Mouse (Mus musculus) kidney, embryonic 14.5 days (tissue): Measurements from ENCODE around the gene Ccdc149. TPM values are rescaled to one million over a fixed set of nuclear protein-coding genes. Genes with fewer than 3 reads are reported as not detected.

Experiments used
- ATAC-seq: fragments of 200-750 bp; cut with Nextera tagmentation; 2 replicates; pipeline ENCODE4 v1.8.0; 2017; ENCODE audit warnings: moderate number of reproducible peaks, mild to moderate bottlenecking, moderate TSS enrichment, moderate library complexity; ENCODE audit not compliant: low FRiP score, low TSS enrichment
- H3K27ac ChIP-seq: fragments of 300-500 bp; sonication (generic); 2 replicates; pipeline ENCODE4 v1.5.1; 2014; ENCODE audit warnings: low read depth, mild to moderate bottlenecking, low read length, moderate library complexity, mixed read lengths
- H3K27me3 ChIP-seq: fragments of 300-500 bp; sonication (generic); 2 replicates; pipeline ENCODE4 v1.6.1; 2014; ENCODE audit warnings: mild to moderate bottlenecking, low read length; ENCODE audit not compliant: control insufficient read depth, insufficient read depth
- H3K36me3 ChIP-seq: fragments of 300-500 bp; sonication (generic); 2 replicates; pipeline ENCODE4 v1.6.1; 2014; ENCODE audit warnings: low read length, mixed read lengths; ENCODE audit not compliant: control insufficient read depth, insufficient read depth
- H3K4me1 ChIP-seq: fragments of 300-500 bp; sonication (generic); 2 replicates; pipeline ENCODE4 v1.6.1; 2014; ENCODE audit warnings: low read length, mixed read lengths; ENCODE audit not compliant: control insufficient read depth, insufficient read depth
- H3K4me2 ChIP-seq: fragments of 300-500 bp; sonication (generic); replicated peaks from 2 replicates; pipeline ENCODE4 v1.6.1; 2014; ENCODE audit warnings: low read depth, mild to moderate bottlenecking, low read length
- H3K4me3 ChIP-seq: fragments of 300-500 bp; sonication (generic); 2 replicates; pipeline ENCODE4 v1.5.1; 2014; ENCODE audit warnings: mild to moderate bottlenecking, low read length
- H3K9ac ChIP-seq: fragments of 300-500 bp; sonication (generic); 2 replicates; pipeline ENCODE4 v1.6.1; 2014; ENCODE audit warnings: low read depth, mild to moderate bottlenecking, low read length, moderate library complexity
- H3K9me3 ChIP-seq: fragments of 300-500 bp; sonication (generic); 2 replicates; pipeline ENCODE4 v1.6.1; 2016; ENCODE audit warnings: low read length; ENCODE audit not compliant: control insufficient read depth
- WGBS: fragments of 180-500 bp; shearing (Covaris S2); extraction: QIAGEN DNeasy Blood & Tissue Kit; methylation state at CpG from one replicate; pipeline ENCODE4 v1.1.7; 2014; 5-methylcytosine and 5-hydroxymethylcytosine counted together
- polyA plus RNA-seq: library from polyadenylated mRNA; unstranded; fragments of >200 nt; fragmentation: Nextera tagmentation; extraction: Ambion mirVana; gene quantifications from 2 replicates; pipeline ENCODE4 v1.2.1, GENCODE M21; 2014

The Ccdc149 gene
- 1.8 and 2.1 TPM in 2 replicates for polyA plus RNA-seq

DNA sequence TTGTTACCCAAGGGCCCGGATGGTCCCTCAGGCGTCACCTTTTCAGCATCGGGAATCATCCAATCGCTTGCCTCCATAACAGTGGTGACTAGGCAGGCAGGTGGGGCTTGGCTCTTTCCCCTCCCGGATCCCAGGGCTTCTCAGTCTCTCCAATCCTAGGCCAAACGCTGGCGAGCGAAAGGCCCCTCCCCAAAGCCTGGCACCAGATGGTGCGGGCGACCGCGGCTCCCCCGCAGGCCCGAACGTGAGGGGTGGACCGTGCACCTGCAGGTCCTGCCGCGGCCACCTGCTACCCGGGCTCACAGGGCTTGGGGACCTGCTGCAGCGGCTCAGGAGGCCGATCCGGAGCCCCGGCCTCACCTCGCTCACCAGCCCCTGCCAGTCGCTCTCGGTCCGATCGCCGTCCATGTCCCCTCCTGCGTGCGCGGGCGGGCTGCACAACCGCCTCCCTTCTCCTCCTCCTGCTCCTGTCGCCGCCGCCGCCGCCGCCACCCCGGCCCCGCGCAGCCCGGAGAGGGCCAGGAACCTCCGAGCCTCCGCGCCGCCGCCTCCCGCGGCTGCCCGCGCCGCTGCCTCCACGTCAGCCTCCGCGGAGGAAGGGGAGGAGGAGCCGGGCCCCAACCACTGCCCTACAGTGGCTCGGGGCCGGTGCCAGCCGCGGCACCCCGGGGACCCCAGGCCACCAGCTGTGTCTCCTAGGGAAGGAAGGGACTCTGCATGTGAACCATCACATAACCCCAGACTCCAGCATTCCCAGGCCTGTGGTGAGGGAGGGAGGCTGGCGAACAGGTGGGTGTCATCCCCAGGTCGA lies at the start of gene Ccdc149:
TSS of gene Ccdc149 (minus strand) at position 531 of the 811 bp plus-strand sequence.
- Histone ChIP-seq H3K27ac (peak within 1 kb of the TSS; percentile 37; the same call in 1 of the 2 replicates), H3K36me3 (no peaks in the 10 kb centered on the region), H3K4me1 (peaks cover 3% of the 10 kb centered on the region; the same call in 1 of the 2 replicates), H3K4me2 (peak within 1 kb of the TSS; percentile 89), H3K9ac (peak within 1 kb of the TSS; percentile 86), H3K27me3 (0 out of 2 replicates have a peak, but pooled peaks cover 2% of the 10 kb centered on the region), H3K4me3 (peak within 1 kb of the TSS; percentile 68), H3K9me3 (no peaks in the 10 kb centered on the region)
- ATAC-seq, result peak; percentile 89
- under 1% methylated on average over 51 of the region's 65 CpGs for WGBS

GRCm38 (mm10) chr5:52519921-52520320 lies 48.6 kb upstream of the Ccdc149 start:
- Histone ChIP-seq H3K4me3 (no peak overlapping the region), H3K27me3 (peaks cover 5% of the 10 kb centered on the region), H3K9ac (no peak overlapping the region), H3K9me3 (0 out of 2 replicates have a peak, but pooled peaks cover 4% of the 10 kb centered on the region), H3K36me3 (no peaks in the 10 kb centered on the region), H3K27ac (no peak overlapping the region), H3K4me1 (peaks cover 6% of the 10 kb centered on the region; the same call in 1 of the 2 replicates), H3K4me2 (no peak overlapping the region)
- WGBS, result 83% methylated on average over 2 of the region's 2 CpGs
- no peak for ATAC-seq

- no peaks in the 10 kb centered on the region for H3K36me3 ChIP-seq
- H3K27ac ChIP-seq, result no peak overlapping the region
- 0 out of 2 replicates have a peak, but pooled peaks have one; percentile 30 for ATAC-seq
- 0 out of 2 replicates have a peak, but pooled peaks cover 4% of the 10 kb centered on the region for H3K9me3 ChIP-seq
- H3K4me3 ChIP-seq, result peak overlapping the region; percentile 28
- H3K4me2 ChIP-seq, result peak overlapping the region; percentile 52
- H3K9ac ChIP-seq, result peak overlapping the region; percentile 28; the same call in 1 of the 2 replicates
- H3K27me3 ChIP-seq, result peaks cover 5% of the 10 kb centered on the region
- peaks cover 6% of the 10 kb centered on the region; the same call in 1 of the 2 replicates for H3K4me1 ChIP-seq
- 18% methylated on average over 21 of the region's 21 CpGs for WGBS
Observed at GRCm38 (mm10) chr5:52516072-52516476, 44.8 kb upstream of the Ccdc149 start.

- H3K4me1 ChIP-seq, result peaks cover 6% of the 10 kb centered on the region; the same call in 1 of the 2 replicates
- ATAC-seq, result no peak
- H3K4me2 ChIP-seq, result peak overlapping the region; percentile 52
- 0 out of 2 replicates have a peak, but pooled peaks cover 4% of the 10 kb centered on the region for H3K9me3 ChIP-seq
- H3K9ac ChIP-seq, result 0 out of 2 replicates have a peak overlapping the region, but pooled peaks have one; percentile 28
- H3K36me3 ChIP-seq, result no peaks in the 10 kb centered on the region
- peaks cover 5% of the 10 kb centered on the region for H3K27me3 ChIP-seq
- no peak overlapping the region for H3K27ac ChIP-seq
- H3K4me3 ChIP-seq, result peak overlapping the region; percentile 28
- 31% methylated on average over 22 of the region's 22 CpGs for WGBS
Observed at GRCm38 (mm10) chr5:52515246-52516021, 44.1 kb upstream of the Ccdc149 start.

DNA sequence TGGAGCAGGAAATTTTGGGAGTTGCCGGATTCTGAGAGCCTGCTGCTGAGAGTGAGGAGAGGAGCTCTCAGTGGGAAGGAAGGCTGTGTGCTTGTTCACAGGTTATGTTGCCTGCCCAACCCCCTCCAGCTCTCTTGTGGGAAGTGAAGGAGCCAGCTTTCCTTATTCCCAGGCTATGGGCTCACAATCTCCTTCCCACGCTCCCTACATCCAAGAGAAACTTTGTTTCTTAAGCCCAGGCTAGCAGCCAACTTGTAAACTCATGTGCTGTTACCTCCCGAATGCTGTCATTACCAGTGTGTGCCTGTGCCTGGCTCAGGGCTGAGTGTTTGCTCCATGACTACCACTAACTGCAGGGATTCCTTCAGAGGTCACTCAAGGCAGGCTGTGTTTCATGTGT lies 39.8 kb upstream of the Ccdc149 start:
- H3K4me1 ChIP-seq, result peaks cover 6% of the 10 kb centered on the region; the same call in 1 of the 2 replicates
- H3K27ac ChIP-seq, result no peak overlapping the region
- no peaks in the 10 kb centered on the region for H3K27me3 ChIP-seq
- H3K4me2 ChIP-seq, result no peak overlapping the region
- H3K9me3 ChIP-seq, result no peaks in the 10 kb centered on the region
- H3K4me3 ChIP-seq, result no peak overlapping the region
- no peak overlapping the region for H3K9ac ChIP-seq
- no peaks in the 10 kb centered on the region for H3K36me3 ChIP-seq
- ATAC-seq, result no peak
- WGBS, result 77% methylated on average over 3 of the region's 3 CpGs

DNA sequence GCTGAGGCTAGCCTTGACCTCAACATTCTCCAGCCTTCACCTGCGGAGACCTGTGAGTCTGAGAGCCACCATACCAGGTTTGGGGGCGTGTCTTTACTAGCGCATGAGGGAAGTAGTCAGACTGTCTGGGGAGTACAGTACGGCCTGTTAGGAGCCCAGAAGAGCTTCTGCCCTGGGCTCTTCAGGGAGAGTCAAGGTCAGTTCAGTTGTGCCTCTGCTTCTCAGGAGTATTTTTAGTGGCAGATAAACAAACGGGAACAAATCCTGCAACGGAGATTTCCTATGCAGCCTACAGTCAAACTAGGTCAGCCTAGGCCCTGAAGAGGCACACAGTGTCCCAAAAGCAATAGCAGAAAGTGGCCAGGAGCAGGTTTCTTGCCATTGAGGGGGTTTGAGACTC lies 38.1 kb upstream of the Ccdc149 start:
- no peaks in the 10 kb centered on the region for H3K36me3 ChIP-seq
- 89% methylated on average over 6 of the region's 6 CpGs for WGBS

DNA sequence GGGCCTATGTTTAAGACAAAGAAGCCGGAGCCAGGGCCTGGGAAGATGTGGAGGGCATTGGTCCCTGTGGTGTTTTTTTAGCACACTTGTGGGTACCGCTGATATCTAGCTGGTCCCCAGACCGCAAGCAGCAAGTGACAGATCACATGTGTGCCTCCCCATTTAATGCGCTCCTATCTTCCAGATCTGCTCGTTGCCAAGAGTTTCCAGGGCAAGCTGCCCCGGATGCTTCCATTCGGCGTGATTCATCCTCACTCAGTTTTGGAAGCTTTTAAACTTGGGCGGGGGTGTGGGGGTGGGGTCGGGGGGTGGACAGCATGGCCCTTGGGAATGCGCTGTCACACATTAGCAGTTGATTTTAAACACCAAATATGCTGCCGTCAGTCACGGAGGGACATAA lies 33.3 kb upstream of the Ccdc149 start:
- WGBS, result 82% methylated on average over 13 of the region's 13 CpGs
- ATAC-seq, result no peak

More for the DNA sequence above, 38.1 kb upstream of the Ccdc149 start:
- Histone ChIP-seq H3K27ac (no peak overlapping the region), H3K4me1 (no peaks in the 10 kb centered on the region), H3K9me3 (no peaks in the 10 kb centered on the region), H3K4me3 (no peak overlapping the region), H3K4me2 (no peak overlapping the region), H3K27me3 (no peaks in the 10 kb centered on the region), H3K9ac (no peak overlapping the region)
- no peak for ATAC-seq

GRCm38 (mm10) chr5:52504148-52504547 lies 32.8 kb upstream of the Ccdc149 start:
- ATAC-seq, result no peak
- Histone ChIP-seq H3K9ac (no peak overlapping the region), H3K36me3 (no peaks in the 10 kb centered on the region), H3K27me3 (no peaks in the 10 kb centered on the region), H3K4me1 (no peaks in the 10 kb centered on the region), H3K4me3 (no peak overlapping the region), H3K27ac (no peak overlapping the region), H3K9me3 (no peaks in the 10 kb centered on the region), H3K4me2 (no peak overlapping the region)
- 92% methylated on average over 11 of the region's 11 CpGs for WGBS

More for the DNA sequence above, 33.3 kb upstream of the Ccdc149 start:
- H3K4me1 ChIP-seq, result no peaks in the 10 kb centered on the region
- no peak overlapping the region for H3K27ac ChIP-seq
- H3K4me2 ChIP-seq, result no peak overlapping the region
- H3K36me3 ChIP-seq, result no peaks in the 10 kb centered on the region
- H3K9ac ChIP-seq, result no peak overlapping the region
- no peaks in the 10 kb centered on the region for H3K27me3 ChIP-seq
- H3K4me3 ChIP-seq, result no peak overlapping the region
- no peaks in the 10 kb centered on the region for H3K9me3 ChIP-seq
